8 mouse cellular contexts compared by ENCODE assay signal in the genomic region with DNA sequence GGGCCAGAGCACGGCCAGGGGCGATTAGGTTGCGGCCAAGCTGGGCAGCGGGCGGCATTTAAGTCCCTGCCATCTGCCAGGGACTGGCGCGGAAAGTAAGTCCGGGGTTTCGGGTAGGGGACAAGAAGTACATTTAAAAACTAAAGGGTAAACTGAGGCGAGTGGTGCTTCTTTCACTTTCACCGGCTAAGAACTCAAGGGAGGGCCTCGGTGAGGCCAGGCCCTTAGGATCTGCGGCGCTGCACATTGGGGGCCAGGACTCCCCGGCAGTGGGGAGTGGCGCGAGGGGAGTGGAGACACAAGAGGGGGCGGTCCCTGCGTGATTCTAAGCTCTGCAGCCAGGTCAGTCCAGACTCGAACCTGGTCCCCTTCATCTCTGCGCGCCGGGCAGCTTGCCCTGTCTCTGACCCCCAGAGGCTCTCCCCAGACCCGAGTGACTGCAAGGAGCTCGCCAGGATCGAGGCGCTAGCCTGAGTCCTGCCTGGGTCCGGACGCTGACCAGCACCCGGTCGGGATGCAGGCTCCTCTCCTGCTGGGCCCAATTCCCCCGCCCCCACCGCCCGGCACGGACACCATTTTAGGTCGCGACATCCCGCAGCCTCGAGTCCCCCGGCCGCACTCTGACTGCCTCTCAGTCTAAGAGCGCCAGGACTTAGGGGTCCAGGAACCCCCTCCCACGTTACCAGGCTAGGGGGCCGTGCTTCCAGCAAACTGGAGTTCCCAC. TPM values are rescaled to one million over a fixed set of nuclear protein-coding genes. Genes with fewer than 3 reads are reported as not detected.
DNase-seq lines count a peak whose midpoint lies in the region; ATAC-seq and TF ChIP-seq lines count a peak whose summit lies in the region.

No protein-coding gene starts in this region.

- H3K27me3 ChIP-seq in testis, adult 2 months (ENCODE audit: control insufficient read depth, insufficient read depth, low read length): no peaks in the 10 kb centered on the region
- H3K27me3 ChIP-seq in intestine, embryonic 16.5 days (replicated peaks; ENCODE audit: control insufficient read depth, insufficient read depth, low read length): no peaks in the 10 kb centered on the region
- no peaks in the 10 kb centered on the region for H3K27me3 ChIP-seq in liver, embryonic 14.5 days (ENCODE audit: control insufficient read depth, insufficient read depth, low read length)
- H3K27me3 ChIP-seq in neural tube, embryonic 13.5 days: no peaks in the 10 kb centered on the region

- TF ChIP-seq CTCF in testis, adult 2 months (IDR thresholded peaks at IDR 0.05; ENCODE audit: control insufficient read depth, insufficient read depth, insufficient replicate concordance, low read depth, low read length): no peak
- TF ChIP-seq CTCF in liver, embryonic 14.5 days (IDR thresholded peaks at IDR 0.05; ENCODE audit: low read depth): 0 out of 2 replicates have a peak, but pooled peaks have one; percentile 11

- TF ChIP-seq EP300 in liver, embryonic 14.5 days (IDR thresholded peaks at IDR 0.05; ENCODE audit: low read depth): no peak

- no peaks in the 10 kb centered on the region for H3K9me3 ChIP-seq in intestine, embryonic 16.5 days (ENCODE audit: control insufficient read depth, low read length)
- no peaks in the 10 kb centered on the region for H3K9me3 ChIP-seq in liver, embryonic 14.5 days (ENCODE audit: control insufficient read depth, low read length)
- H3K9me3 ChIP-seq in neural tube, embryonic 13.5 days: no peaks in the 10 kb centered on the region

- H3K27ac ChIP-seq in testis, adult 2 months (ENCODE audit: control insufficient read depth, insufficient read depth, low read depth, low read length): peak overlapping the region; percentile 97
- peak overlapping the region; percentile 83 for H3K27ac ChIP-seq in intestine, embryonic 16.5 days (ENCODE audit: low read length)
- H3K27ac ChIP-seq in liver, embryonic 14.5 days: peak overlapping the region; percentile 69
- peak overlapping the region; percentile 96 for H3K27ac ChIP-seq in neural tube, embryonic 13.5 days (replicated peaks)

- peaks cover 7% of the 10 kb centered on the region for H3K4me1 ChIP-seq in testis, adult 2 months (ENCODE audit: control insufficient read depth, insufficient read depth, low read length)
- peaks cover 10% of the 10 kb centered on the region; the same call in 1 of the 2 replicates for H3K4me1 ChIP-seq in intestine, embryonic 16.5 days (ENCODE audit: control insufficient read depth, insufficient read depth, low read length)
- H3K4me1 ChIP-seq in liver, embryonic 14.5 days (replicated peaks; ENCODE audit: control insufficient read depth in 2 of 2, insufficient read depth in 2 of 2, low read length in 1 of 2): peaks cover 10 to 11% of the 10 kb centered on the region in 2 experiments
- H3K4me1 ChIP-seq in neural tube, embryonic 13.5 days (replicated peaks): peaks cover 30% of the 10 kb centered on the region

- H3K9ac ChIP-seq in intestine, embryonic 16.5 days (ENCODE audit: low read depth, low read length): peak overlapping the region; percentile 85
- peak overlapping the region; percentile 82 for H3K9ac ChIP-seq in liver, embryonic 14.5 days (replicated peaks)
- H3K9ac ChIP-seq in neural tube, embryonic 13.5 days: peak overlapping the region; percentile 85

- H3K4me2 ChIP-seq in intestine, embryonic 16.5 days (ENCODE audit: low read depth, low read length): peak overlapping the region; percentile 73
- H3K4me2 ChIP-seq in liver, embryonic 14.5 days (ENCODE audit: low read depth): peak overlapping the region; percentile 99
- H3K4me2 ChIP-seq in neural tube, embryonic 13.5 days: peak overlapping the region; percentile 99

- no peaks in the 10 kb centered on the region; the same call in none of the 2 replicates for H3K36me3 ChIP-seq in testis, adult 2 months (ENCODE audit: control insufficient read depth, insufficient read depth, low read length)
- H3K36me3 ChIP-seq in intestine, embryonic 16.5 days (ENCODE audit: control insufficient read depth, insufficient read depth, low read length): peaks cover 17% of the 10 kb centered on the region; the same call in 1 of the 2 replicates
- H3K36me3 ChIP-seq in liver, embryonic 14.5 days (replicated peaks; ENCODE audit: control insufficient read depth, insufficient read depth, low read depth): peaks cover 24% of the 10 kb centered on the region
- peaks cover 27% of the 10 kb centered on the region for H3K36me3 ChIP-seq in neural tube, embryonic 13.5 days

- TF ChIP-seq POLR2A in testis, adult 2 months (IDR thresholded peaks at IDR 0.05; ENCODE audit: control insufficient read depth, low read depth, low read length): no peak

- intact Hi-C loops in gastrocnemius, postnatal 14 days (cut with DNase I; ENCODE audit: low total_unique reads): no loop called here

- WGBS in intestine, embryonic 16.5 days: under 1% methylated on average over 44 of the region's 44 CpGs
- WGBS in liver, embryonic 14.5 days (ENCODE audit: insufficient replicate concordance): under 1% methylated on average over 44 of the region's 44 CpGs
- under 1% methylated on average over 44 of the region's 44 CpGs for WGBS in neural tube, embryonic 13.5 days

- H3K4me3 ChIP-seq in testis, adult 2 months (ENCODE audit: control insufficient read depth, low read depth, low read length): peak overlapping the region; percentile 91
- peak overlapping the region; percentile 76 for H3K4me3 ChIP-seq in intestine, embryonic 16.5 days (ENCODE audit: low read length)
- peak overlapping the region; percentile 70 to 84 for H3K4me3 ChIP-seq in liver, embryonic 14.5 days (ENCODE audit: insufficient read depth in 1 of 2, low read depth in 2 of 2, low read length in 2 of 2)
- H3K4me3 ChIP-seq in neural tube, embryonic 13.5 days: peak overlapping the region; percentile 72

- peak; percentile 14; the same call in 1 of the 2 replicates for ATAC-seq in intestine, embryonic 16.5 days
- no peak for ATAC-seq in liver, embryonic 14.5 days (ENCODE audit: insufficient read depth)
- peak; percentile 33 for ATAC-seq in neural tube, embryonic 13.5 days (ENCODE audit: low read depth)

- no peak for DNase-seq in testis, postnatal 14 days (ENCODE audit: low spot score)
- DNase-seq in cerebellum, adult 8-10 months: peak; percentile 69
- DNase-seq in gastrocnemius, postnatal 14 days: peak; percentile 58
- peak; percentile 41 to 59 (median 55) for DNase-seq in liver, embryonic 14.5 days (ENCODE audit: low read depth in 3 of 3, low spot score in 3 of 3)
- DNase-seq in urinary bladder, postnatal 25 days (ENCODE audit: low spot score): peak; percentile 41

RNA-seq across cellular contexts. Expression of gene Zfp687, which starts 0.7 kb away (rescaled TPM):
- 37.7 and 43.3 TPM in 2 replicates for polyA plus RNA-seq in testis, adult 2 months (2012; rRNA removed)
- total RNA-seq in gastrocnemius, postnatal 14 days (2021): 10 to 100 TPM; 12.4 to 13.8 TPM
- 16.9 and 17.6 TPM in 2 replicates for polyA plus RNA-seq in intestine, embryonic 16.5 days (2015; fragmentation: Nextera tagmentation; extraction: Ambion mirVana)
- polyA plus RNA-seq in liver, embryonic 14.5 days (2012; rRNA removed): 5.8 and 6.6 TPM in 2 replicates
- polyA plus RNA-seq in liver, embryonic 14.5 days (2014; fragmentation: Nextera tagmentation; extraction: Ambion mirVana): 4.4 and 5.9 TPM in 2 replicates
- polyA plus RNA-seq in neural tube, embryonic 13.5 days (2015; fragmentation: Nextera tagmentation; extraction: Ambion mirVana): 20.4 and 21.5 TPM in 2 replicates

RNA-seq across cellular contexts. Expression of gene Psmd4, which starts 27.8 kb away (rescaled TPM):
- polyA plus RNA-seq in testis, adult 2 months (2012; rRNA removed): 209 and 219 TPM in 2 replicates
- 100 to 1,000 TPM; 155 to 162 TPM for total RNA-seq in gastrocnemius, postnatal 14 days (2021)
- 196 and 226 TPM in 2 replicates for polyA plus RNA-seq in intestine, embryonic 16.5 days (2015; fragmentation: Nextera tagmentation; extraction: Ambion mirVana)
- polyA plus RNA-seq in liver, embryonic 14.5 days (2012; rRNA removed): 114 and 150 TPM in 2 replicates
- 153 and 161 TPM in 2 replicates for polyA plus RNA-seq in liver, embryonic 14.5 days (2014; fragmentation: Nextera tagmentation; extraction: Ambion mirVana)
- 274 and 279 TPM in 2 replicates for polyA plus RNA-seq in neural tube, embryonic 13.5 days (2015; fragmentation: Nextera tagmentation; extraction: Ambion mirVana)

RNA-seq across cellular contexts. Expression of gene Pi4kb, which starts 40.1 kb away (rescaled TPM):
- 24.1 and 24.3 TPM in 2 replicates for polyA plus RNA-seq in testis, adult 2 months (2012; rRNA removed)
- total RNA-seq in gastrocnemius, postnatal 14 days (2021): 10 to 100 TPM; 23.5 to 24.1 TPM
- 21.7 and 22.9 TPM in 2 replicates for polyA plus RNA-seq in intestine, embryonic 16.5 days (2015; fragmentation: Nextera tagmentation; extraction: Ambion mirVana)
- polyA plus RNA-seq in liver, embryonic 14.5 days (2012; rRNA removed): 7.3 and 14.0 TPM in 2 replicates
- 6.8 and 10.0 TPM in 2 replicates for polyA plus RNA-seq in liver, embryonic 14.5 days (2014; fragmentation: Nextera tagmentation; extraction: Ambion mirVana)
- polyA plus RNA-seq in neural tube, embryonic 13.5 days (2015; fragmentation: Nextera tagmentation; extraction: Ambion mirVana): 24.0 and 26.7 TPM in 2 replicates
